Mouse (Mus musculus): Measurements from ENCODE around the gene Mapk8ip2.

Mapk8ip2 gene

GRCm38 (mm10) chr15:89452906-89453864, 528 bp upstream of the Mapk8ip2 start:
- peak; percentile 33 for DNase-seq (ENCODE audit: low read depth, low spot score)

DNA sequence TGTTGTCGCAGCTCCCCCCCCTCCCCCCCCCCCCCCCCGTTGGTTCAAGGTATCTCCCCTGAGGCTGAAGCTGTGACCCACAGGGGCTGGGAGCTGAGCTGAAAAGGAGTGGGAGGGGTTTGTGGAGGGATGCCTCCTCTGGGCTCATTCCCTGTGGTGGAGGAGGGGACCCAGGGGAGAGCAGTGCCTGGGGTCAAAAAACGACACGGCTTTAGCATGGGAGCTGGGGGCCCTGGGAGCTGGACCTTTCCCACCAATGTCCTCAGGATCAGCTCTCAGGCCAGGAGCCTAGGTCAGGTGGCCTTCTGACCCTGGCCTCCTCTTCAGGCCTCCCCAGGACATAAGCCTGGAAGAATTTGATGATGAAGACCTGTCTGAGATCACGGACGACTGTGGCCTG, 1.1 kb downstream of the Mapk8ip2 start:
- DNase-seq (ENCODE audit: low read depth, low spot score), result no peak

DNA sequence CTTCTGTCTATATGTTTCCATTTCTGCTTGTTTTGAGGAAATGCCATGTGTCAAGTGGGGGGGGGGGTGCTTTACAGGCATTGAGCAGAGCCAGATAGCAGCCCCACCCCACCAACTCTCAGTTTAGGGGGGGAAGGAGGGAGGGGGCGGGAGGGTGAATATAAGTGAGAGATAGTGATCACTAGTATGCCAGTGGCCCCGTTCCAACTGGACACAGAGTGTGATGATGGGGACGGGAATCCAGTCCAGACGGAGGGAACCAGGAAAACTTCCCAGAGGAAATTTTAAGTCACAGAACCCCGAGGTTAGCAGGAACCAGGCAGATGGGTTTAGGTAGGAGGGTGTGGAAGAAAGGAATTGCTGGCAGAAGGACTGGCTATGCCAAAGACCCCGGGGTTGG, 1.9 kb downstream of the Mapk8ip2 start:
- DNase-seq (ENCODE audit: low read depth, low spot score), result no peak

DNA sequence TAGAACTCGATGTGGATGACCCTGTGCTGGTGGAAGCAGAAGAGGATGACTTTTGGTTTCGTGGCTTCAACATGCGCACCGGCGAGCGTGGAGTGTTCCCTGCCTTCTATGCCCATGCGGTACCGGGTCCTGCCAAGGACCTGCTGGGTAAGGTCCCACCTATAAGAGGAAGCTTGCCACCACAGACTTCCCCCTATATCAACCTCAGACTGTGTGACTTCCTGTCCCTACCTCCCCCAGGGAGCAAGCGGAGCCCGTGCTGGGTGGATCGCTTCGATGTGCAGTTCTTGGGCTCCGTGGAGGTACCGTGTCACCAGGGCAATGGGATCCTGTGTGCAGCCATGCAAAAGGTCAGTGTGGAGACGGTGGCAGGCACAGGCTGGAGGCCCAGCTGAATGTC, 5.2 kb downstream of the Mapk8ip2 start:
- DNase-seq (ENCODE audit: low read depth, low spot score), result no peak

DNA sequence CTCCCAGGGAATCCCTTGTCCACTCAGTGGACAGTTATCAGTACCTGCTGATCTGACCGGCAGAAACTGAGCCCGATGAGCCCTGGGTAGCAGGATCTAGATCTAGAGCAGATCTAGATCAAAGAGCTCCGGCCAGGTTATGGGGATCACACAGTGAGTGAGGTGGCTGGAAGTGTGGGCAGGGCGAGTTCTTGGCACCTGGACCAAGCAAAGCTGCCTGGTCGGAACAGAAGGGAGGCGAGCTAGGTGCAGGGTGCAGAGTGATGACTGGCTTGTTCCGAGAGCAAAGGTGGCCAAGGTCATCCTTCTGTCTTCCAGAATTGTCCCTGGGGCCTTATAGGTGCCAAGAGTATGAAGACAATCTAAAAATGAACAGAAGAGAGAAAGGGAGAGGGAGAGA, 6.1 kb downstream of the Mapk8ip2 start:
- no peak for DNase-seq (ENCODE audit: low read depth, low spot score)

DNA sequence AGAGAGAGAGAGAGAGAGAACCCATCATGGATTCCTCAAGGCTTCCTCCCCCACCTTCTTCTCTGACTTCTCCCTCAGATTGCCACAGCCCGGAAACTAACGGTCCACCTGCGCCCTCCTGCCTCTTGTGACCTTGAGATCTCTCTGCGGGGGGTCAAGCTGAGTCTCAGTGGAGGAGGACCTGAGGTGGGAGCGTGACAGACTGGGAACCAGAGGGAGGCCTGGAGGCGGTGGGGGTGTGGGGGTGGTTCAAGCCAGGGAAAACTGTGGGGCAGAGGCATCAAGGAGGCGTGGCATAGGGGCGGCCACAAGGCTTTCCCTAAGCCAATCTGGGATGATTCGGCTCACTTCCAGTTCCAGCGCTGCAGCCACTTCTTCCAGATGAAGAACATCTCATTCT, 6.6 kb downstream of the Mapk8ip2 start:
- no peak for DNase-seq (ENCODE audit: low read depth, low spot score)

DNA sequence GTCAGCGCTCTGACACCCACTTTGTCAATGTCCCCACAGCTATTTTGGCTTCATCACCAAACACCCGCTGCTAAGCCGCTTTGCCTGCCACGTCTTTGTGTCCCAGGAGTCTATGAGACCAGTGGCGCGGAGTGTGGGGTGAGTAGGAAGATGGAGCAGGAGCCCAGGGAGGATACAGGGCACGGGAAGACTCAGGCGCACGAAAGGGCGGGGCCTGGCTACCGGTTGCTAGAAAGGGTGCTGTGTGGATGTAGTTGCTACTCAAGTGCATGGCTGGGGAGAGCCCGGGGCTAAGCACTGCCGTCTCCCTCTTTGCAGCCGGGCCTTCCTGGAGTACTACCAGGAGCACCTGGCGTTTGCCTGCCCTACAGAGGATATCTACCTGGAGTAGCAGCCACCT, 7.6 kb downstream of the Mapk8ip2 start:
- no peak for DNase-seq (ENCODE audit: low read depth, low spot score)

DNA sequence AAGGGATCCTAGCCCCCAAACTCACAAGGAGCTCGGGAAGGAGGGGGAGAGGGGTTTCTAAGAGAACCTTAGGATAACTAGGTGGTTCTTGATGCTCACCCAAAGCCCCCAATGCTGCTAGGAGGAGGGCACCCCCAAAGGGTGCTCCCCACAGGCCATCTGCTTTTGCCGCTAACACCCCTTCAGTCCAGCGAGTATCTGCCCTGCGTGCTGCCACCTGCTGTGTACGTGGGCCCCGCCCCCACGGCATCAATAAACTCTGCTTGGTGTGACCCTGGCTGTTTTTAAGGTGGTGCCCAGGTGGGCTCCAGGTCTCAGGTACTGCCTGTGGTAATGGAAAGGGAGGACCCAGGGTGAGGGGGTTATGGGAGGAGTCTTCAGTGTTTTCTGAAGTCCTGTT, 8.5 kb downstream of the Mapk8ip2 start:
- DNase-seq (ENCODE audit: low read depth, low spot score), result no peak

DNA sequence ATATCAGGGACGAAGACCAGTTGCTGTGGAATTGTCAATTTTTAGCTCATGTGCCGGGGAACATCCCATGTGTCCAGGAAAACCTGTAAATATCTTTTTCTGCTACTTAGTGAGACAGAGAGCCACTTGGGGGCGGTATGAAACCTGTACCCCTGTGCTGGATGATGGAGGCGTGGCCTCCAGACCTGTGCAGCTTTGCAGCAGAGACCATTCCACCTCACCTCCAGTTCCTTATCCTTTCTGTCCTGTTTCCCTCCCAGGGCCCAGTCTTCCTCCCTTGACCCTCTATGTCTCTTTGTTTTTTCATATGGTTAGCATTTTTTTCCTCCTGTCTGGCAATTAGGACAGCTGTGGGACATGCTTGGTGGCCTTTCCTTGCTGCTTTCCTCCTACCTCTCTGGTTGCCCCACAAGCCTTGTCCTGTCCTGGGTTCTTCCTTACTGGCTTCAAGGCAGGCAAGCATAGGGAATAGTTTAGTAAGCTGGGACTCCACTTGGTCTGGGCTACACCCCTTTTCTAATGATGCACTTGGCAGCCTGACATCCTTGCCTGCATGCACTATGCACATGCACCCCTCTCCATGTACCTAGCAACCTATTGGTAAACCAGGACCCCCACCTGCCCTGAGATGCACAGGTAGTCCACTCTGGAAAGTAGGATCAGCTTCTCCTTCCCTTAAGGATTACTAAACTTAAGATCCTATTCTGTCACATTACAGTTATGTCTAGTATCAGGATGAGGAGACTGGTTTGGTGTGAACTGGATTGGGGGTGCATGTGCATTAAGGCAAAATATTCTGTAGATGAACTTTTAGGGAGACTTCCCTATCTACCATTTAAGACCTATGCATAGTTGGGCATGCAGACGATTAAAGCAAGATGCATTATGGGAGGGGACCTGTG, 9.9 kb downstream of the Mapk8ip2 start:
- peak; percentile 40 for DNase-seq (ENCODE audit: low read depth, low spot score)

DNA sequence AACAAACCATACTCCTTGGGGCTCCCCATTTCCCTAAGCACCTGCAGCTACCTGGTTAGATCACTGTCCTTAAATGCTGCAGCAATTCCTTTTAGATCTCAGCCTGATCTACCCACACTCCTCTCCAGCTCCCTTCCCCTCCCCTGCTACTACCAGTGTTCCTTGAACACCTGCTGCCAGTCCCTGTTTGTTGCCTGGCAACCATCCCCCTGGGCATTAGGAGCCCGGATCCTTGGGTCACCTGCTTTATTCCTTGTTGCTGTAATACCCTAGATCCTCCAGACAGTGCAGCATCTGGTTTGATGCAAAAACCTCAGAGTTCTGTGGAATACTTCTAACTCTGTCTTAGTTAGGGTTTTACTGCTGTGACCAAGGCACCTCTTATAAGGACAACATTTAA, 11.3 kb downstream of the Mapk8ip2 start:
- DNase-seq (ENCODE audit: low read depth, low spot score), result no peak

DNA sequence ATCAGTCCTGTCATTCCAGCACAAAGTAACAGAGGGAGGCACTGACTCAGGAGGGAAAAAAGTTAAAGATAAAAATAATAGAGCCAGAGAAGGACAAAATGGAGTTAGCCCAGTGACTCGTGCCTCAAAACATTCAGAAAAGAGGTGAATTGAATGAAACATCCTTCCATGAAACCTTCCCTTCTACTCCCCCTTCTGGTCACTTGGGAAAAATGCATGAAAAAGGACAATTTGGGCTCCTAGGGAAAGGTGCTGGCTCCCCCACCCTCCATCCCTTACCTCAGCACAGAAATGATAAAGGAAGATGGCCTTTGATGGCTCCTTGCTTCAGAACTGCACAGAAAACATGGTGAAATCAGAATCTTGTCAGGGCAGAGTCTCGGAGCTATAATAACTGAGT, 14.9 kb downstream of the Mapk8ip2 start:
- DNase-seq (ENCODE audit: low read depth, low spot score), result peak; percentile 71

GRCm38 (mm10) chr15:89471476-89471875, 17.8 kb downstream of the Mapk8ip2 start:
- DNase-seq (ENCODE audit: low read depth, low spot score), result no peak

DNA sequence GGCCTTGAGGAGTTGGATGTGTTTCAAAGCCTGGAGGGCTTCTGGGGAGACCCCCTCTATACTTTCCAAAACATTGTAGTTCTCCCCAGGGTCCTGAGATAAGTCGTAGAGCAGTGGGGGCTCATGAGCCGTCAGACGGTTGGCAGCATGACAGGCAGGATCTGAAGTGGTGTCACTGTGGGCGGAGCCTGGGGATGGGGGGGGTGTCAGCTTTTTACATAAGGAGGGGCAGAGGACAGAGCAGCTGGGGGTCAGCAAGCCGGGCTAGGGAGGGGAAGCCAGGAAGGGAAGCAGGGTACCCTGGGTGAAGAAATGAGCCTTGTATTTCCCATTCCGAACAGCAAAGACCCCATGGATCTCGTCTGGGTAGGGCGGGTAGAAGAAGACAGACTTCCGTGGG, 19.7 kb downstream of the Mapk8ip2 start:
- no peak for DNase-seq (ENCODE audit: low read depth, low spot score)

DNA sequence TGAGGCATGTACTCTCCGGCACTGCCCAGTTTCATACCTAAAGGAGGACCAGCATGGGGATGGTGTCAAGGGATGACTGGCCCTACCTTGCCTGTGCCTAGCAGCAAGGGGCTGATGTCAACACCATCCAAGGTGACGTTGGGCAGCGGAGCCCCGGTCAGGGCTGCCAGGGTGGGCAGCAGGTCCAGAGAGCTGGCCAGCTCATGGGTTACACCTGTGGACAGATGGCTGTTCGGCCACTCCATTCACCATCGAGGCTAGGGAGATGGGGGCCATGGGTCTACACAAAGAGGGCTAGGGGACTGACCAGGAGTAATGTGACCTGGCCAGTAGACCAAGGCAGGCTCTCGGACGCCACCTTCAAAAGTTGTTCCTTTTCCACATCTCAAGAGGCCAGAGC, 20.2 kb downstream of the Mapk8ip2 start:
- DNase-seq (ENCODE audit: low read depth, low spot score), result no peak

- no peak for DNase-seq (ENCODE audit: low read depth, low spot score)
These were observed 21.0 kb downstream of the Mapk8ip2 start for GRCm38 (mm10) chr15:89474596-89475292.

- no peak for DNase-seq (ENCODE audit: low read depth, low spot score)
These were observed 21.5 kb downstream of the Mapk8ip2 start for GRCm38 (mm10) chr15:89475293-89475600.

- DNase-seq (ENCODE audit: low read depth, low spot score), result peak; percentile 95
These were observed 22.1 kb downstream of the Mapk8ip2 start for GRCm38 (mm10) chr15:89475611-89476474.

- peak; percentile 71 for DNase-seq (ENCODE audit: low read depth, low spot score)
These were observed 22.7 kb downstream of the Mapk8ip2 start for GRCm38 (mm10) chr15:89476475-89476815.

- DNase-seq (ENCODE audit: low read depth, low spot score), result no peak
These were observed 23.4 kb downstream of the Mapk8ip2 start, which contains the start of gene Arsa for GRCm38 (mm10) chr15:89477091-89477491. Gene Arsa, minus strand, starts transcription at chr15:89477425.

DNA sequence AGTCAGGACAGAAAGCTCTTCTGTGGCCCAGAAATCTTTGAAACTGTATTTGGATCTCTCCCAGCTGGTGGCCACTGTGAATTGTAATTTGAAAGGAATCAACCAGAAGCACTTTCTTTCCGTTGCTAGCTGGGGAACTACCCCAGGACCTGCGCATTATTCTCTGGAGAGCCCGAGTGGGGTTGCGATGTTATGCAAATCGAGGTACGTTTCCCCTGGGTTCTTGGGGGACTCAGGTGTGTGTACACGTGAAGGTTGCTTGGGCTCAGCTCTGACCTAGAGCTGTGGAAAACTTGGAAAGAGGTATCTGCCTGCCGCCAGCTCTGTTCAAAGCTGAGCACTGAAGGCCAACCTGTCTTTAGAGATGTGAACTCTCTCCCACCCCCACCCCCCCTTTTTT, 24.1 kb downstream of the Mapk8ip2 start:
- no peak for DNase-seq (ENCODE audit: low read depth, low spot score)

- no peak for DNase-seq (ENCODE audit: low read depth, low spot score)
These were observed 24.9 kb downstream of the Mapk8ip2 start for GRCm38 (mm10) chr15:89478622-89479021.
